Mouse (Mus musculus) limb, embryonic 15.5 days (tissue): ENCODE data around the gene Ociad2. TPM values are rescaled to one million over a fixed set of nuclear protein-coding genes. Genes with fewer than 3 reads are reported as not detected.

Experiments
- ATAC-seq: fragments of 200-750 bp; cut with Nextera tagmentation; 2 replicates; pipeline ENCODE4 v1.8.0; 2017; ENCODE audit warnings: low read depth, moderate TSS enrichment; ENCODE audit not compliant: insufficient number of reproducible peaks, low FRiP score, low TSS enrichment
- H3K27ac ChIP-seq: fragments of 300-500 bp; sonication (generic); 2 replicates; pipeline ENCODE4 v1.5.1; 2015; ENCODE audit warnings: moderate library complexity, mild to moderate bottlenecking, inconsistent platforms
- H3K27me3 ChIP-seq: fragments of 300-500 bp; sonication (generic); 2 replicates; pipeline ENCODE4 v1.6.1; 2015; ENCODE audit warnings: inconsistent platforms
- H3K36me3 ChIP-seq: fragments of 300-500 bp; sonication (generic); 2 replicates; pipeline ENCODE4 v1.6.1; 2015; ENCODE audit warnings: inconsistent platforms
- H3K4me1 ChIP-seq: fragments of 300-500 bp; sonication (generic); 2 replicates; pipeline ENCODE4 v1.6.1; 2015; ENCODE audit warnings: inconsistent platforms
- H3K4me2 ChIP-seq: fragments of 300-500 bp; sonication (generic); 2 replicates; pipeline ENCODE4 v1.6.1; 2015; ENCODE audit warnings: mild to moderate bottlenecking, inconsistent platforms
- H3K4me3 ChIP-seq: fragments of 300-500 bp; sonication (generic); 2 replicates; pipeline ENCODE4 v1.5.1; 2015; ENCODE audit warnings: mild to moderate bottlenecking, inconsistent platforms
- H3K9ac ChIP-seq: fragments of 300-500 bp; sonication (generic); 2 replicates; pipeline ENCODE4 v1.6.1; 2015; ENCODE audit warnings: inconsistent platforms
- H3K9me3 ChIP-seq: fragments of 300-500 bp; sonication (generic); 2 replicates; pipeline ENCODE4 v1.6.1; 2016; ENCODE audit warnings: inconsistent platforms
- WGBS: fragments of 180-500 bp; shearing (Covaris S2); methylation state at CpG from one replicate; pipeline ENCODE4 v1.1.7; 2015; 5-methylcytosine and 5-hydroxymethylcytosine counted together
- polyA plus RNA-seq: library from polyadenylated mRNA; unstranded; fragments of >200 nt; fragmentation: Nextera tagmentation; extraction: Ambion mirVana; gene quantifications from 2 replicates; pipeline ENCODE4 v1.2.1, GENCODE M21; 2015

The Ociad2 gene
- polyA plus RNA-seq, 1 experiment from 2014 or later, result 12.6 TPM

- Histone ChIP-seq H3K4me3 (no peak overlapping the region), H3K4me2 (no peak overlapping the region), H3K9me3 (no peaks in the 10 kb centered on the region), H3K4me1 (peaks cover 6% of the 10 kb centered on the region; the same call in 1 of the 2 replicates), H3K36me3 (no peaks in the 10 kb centered on the region), H3K27ac (no peak overlapping the region), H3K9ac (no peak overlapping the region), H3K27me3 (no peaks in the 10 kb centered on the region)
- ATAC-seq, result no peak
- WGBS, result 67% methylated on average over 10 of the region's 10 CpGs
Measured at GRCm38 (mm10) chr5:73368845-73369447, 28.1 kb upstream of the Ociad2 start.

GRCm38 (mm10) chr5:73367906-73368305 lies 27.1 kb upstream of the Ociad2 start:
- Histone ChIP-seq H3K27me3 (no peaks in the 10 kb centered on the region), H3K4me3 (no peak overlapping the region), H3K9ac (no peak overlapping the region), H3K27ac (no peak overlapping the region), H3K4me1 (peaks cover 3% of the 10 kb centered on the region; the same call in 1 of the 2 replicates), H3K9me3 (no peaks in the 10 kb centered on the region), H3K36me3 (no peaks in the 10 kb centered on the region), H3K4me2 (no peak overlapping the region)
- no peak for ATAC-seq
- 77% methylated on average over 4 of the region's 4 CpGs for WGBS

- H3K27ac ChIP-seq, result no peak overlapping the region
- 80% methylated on average over 2 of the region's 2 CpGs for WGBS
- no peak overlapping the region for H3K4me2 ChIP-seq
- H3K27me3 ChIP-seq, result no peaks in the 10 kb centered on the region
- H3K4me3 ChIP-seq, result no peak overlapping the region
- H3K4me1 ChIP-seq, result peaks cover 8% of the 10 kb centered on the region
- no peaks in the 10 kb centered on the region for H3K9me3 ChIP-seq
- no peaks in the 10 kb centered on the region for H3K36me3 ChIP-seq
- ATAC-seq, result no peak
- H3K9ac ChIP-seq, result no peak overlapping the region
Measured at GRCm38 (mm10) chr5:73364107-73364864, 23.5 kb upstream of the Ociad2 start.

- Histone ChIP-seq H3K4me2 (no peak overlapping the region), H3K9ac (no peak overlapping the region), H3K4me3 (no peak overlapping the region), H3K36me3 (no peaks in the 10 kb centered on the region), H3K27ac (no peak overlapping the region), H3K4me1 (peaks cover 5% of the 10 kb centered on the region), H3K27me3 (no peaks in the 10 kb centered on the region; the same call in 1 of the 2 replicates), H3K9me3 (no peaks in the 10 kb centered on the region)
- no peak for ATAC-seq
- 68% methylated on average over 5 of the region's 5 CpGs for WGBS
Measured at GRCm38 (mm10) chr5:73362791-73363190, 22.0 kb upstream of the Ociad2 start.

GRCm38 (mm10) chr5:73362338-73362737 lies 21.5 kb upstream of the Ociad2 start:
- Histone ChIP-seq H3K4me3 (no peak overlapping the region), H3K9ac (no peak overlapping the region), H3K27me3 (no peaks in the 10 kb centered on the region; the same call in 1 of the 2 replicates), H3K36me3 (no peaks in the 10 kb centered on the region), H3K4me1 (peaks cover 5% of the 10 kb centered on the region), H3K27ac (no peak overlapping the region), H3K4me2 (no peak overlapping the region), H3K9me3 (no peaks in the 10 kb centered on the region)
- ATAC-seq, result no peak
- WGBS, result 79% methylated on average over 7 of the region's 7 CpGs

- Histone ChIP-seq H3K4me3 (0 out of 2 replicates have a peak overlapping the region, but pooled peaks have one; percentile 2), H3K4me1 (peaks cover 5% of the 10 kb centered on the region), H3K27ac (no peak overlapping the region), H3K9me3 (no peaks in the 10 kb centered on the region), H3K4me2 (0 out of 2 replicates have a peak overlapping the region, but pooled peaks have one; percentile 12), H3K27me3 (no peaks in the 10 kb centered on the region; the same call in 1 of the 2 replicates), H3K9ac (no peak overlapping the region), H3K36me3 (no peaks in the 10 kb centered on the region)
- ATAC-seq, result no peak
- WGBS, result 33% methylated on average over 12 of the region's 12 CpGs
Measured at GRCm38 (mm10) chr5:73360240-73360639, 19.4 kb upstream of the Ociad2 start.

GRCm38 (mm10) chr5:73359752-73360141 lies 18.9 kb upstream of the Ociad2 start:
- Histone ChIP-seq H3K9me3 (no peaks in the 10 kb centered on the region), H3K27ac (no peak overlapping the region), H3K4me2 (no peak overlapping the region), H3K4me1 (peaks cover 5% of the 10 kb centered on the region), H3K4me3 (0 out of 2 replicates have a peak overlapping the region, but pooled peaks have one; percentile 2), H3K9ac (no peak overlapping the region), H3K36me3 (no peaks in the 10 kb centered on the region), H3K27me3 (peaks cover under 1% of the 10 kb centered on the region; the same call in 1 of the 2 replicates)
- no peak for ATAC-seq
- WGBS, result 41% methylated on average over 12 of the region's 12 CpGs

- H3K36me3 ChIP-seq, result no peaks in the 10 kb centered on the region
- no peak overlapping the region for H3K9ac ChIP-seq
- no peak overlapping the region for H3K4me3 ChIP-seq
- peaks cover 5% of the 10 kb centered on the region; the same call in 1 of the 2 replicates for H3K27me3 ChIP-seq
- no peak overlapping the region for H3K27ac ChIP-seq
- 76% methylated on average over 6 of the region's 6 CpGs for WGBS
- H3K4me2 ChIP-seq, result no peak overlapping the region
- no peaks in the 10 kb centered on the region for H3K9me3 ChIP-seq
- ATAC-seq, result no peak
- H3K4me1 ChIP-seq, result peaks cover 5% of the 10 kb centered on the region
Measured at GRCm38 (mm10) chr5:73359134-73359751, 18.4 kb upstream of the Ociad2 start.

- H3K4me3 ChIP-seq, result no peak overlapping the region
- 52% methylated on average over 5 of the region's 5 CpGs for WGBS
- ATAC-seq, result no peak
- H3K4me1 ChIP-seq, result peaks cover 5% of the 10 kb centered on the region
- H3K4me2 ChIP-seq, result no peak overlapping the region
- H3K27ac ChIP-seq, result no peak overlapping the region
- peaks cover 5% of the 10 kb centered on the region; the same call in 1 of the 2 replicates for H3K27me3 ChIP-seq
- H3K9ac ChIP-seq, result no peak overlapping the region
- H3K36me3 ChIP-seq, result no peaks in the 10 kb centered on the region
- H3K9me3 ChIP-seq, result no peaks in the 10 kb centered on the region
Measured at GRCm38 (mm10) chr5:73355393-73355792, 14.6 kb upstream of the Ociad2 start.

- H3K9me3 ChIP-seq, result no peaks in the 10 kb centered on the region
- no peak overlapping the region for H3K27ac ChIP-seq
- no peaks in the 10 kb centered on the region for H3K36me3 ChIP-seq
- no peaks in the 10 kb centered on the region for H3K4me1 ChIP-seq
- H3K4me2 ChIP-seq, result no peak overlapping the region
- peaks cover 5% of the 10 kb centered on the region; the same call in 1 of the 2 replicates for H3K27me3 ChIP-seq
- no peak overlapping the region for H3K9ac ChIP-seq
- ATAC-seq, result no peak
- 79% methylated on average over 3 of the region's 3 CpGs for WGBS
- no peak overlapping the region for H3K4me3 ChIP-seq
Measured at GRCm38 (mm10) chr5:73353978-73354377, 13.2 kb upstream of the Ociad2 start.

GRCm38 (mm10) chr5:73353519-73353918 lies 12.7 kb upstream of the Ociad2 start:
- 56% methylated on average over 7 of the region's 7 CpGs for WGBS
- ATAC-seq, result no peak
- H3K9me3 ChIP-seq, result no peaks in the 10 kb centered on the region
- H3K4me2 ChIP-seq, result no peak overlapping the region
- peaks cover under 1% of the 10 kb centered on the region; the same call in 1 of the 2 replicates for H3K4me1 ChIP-seq
- H3K36me3 ChIP-seq, result no peaks in the 10 kb centered on the region
- H3K4me3 ChIP-seq, result no peak overlapping the region
- peaks cover 5% of the 10 kb centered on the region; the same call in 1 of the 2 replicates for H3K27me3 ChIP-seq
- H3K27ac ChIP-seq, result no peak overlapping the region
- no peak overlapping the region for H3K9ac ChIP-seq

- Histone ChIP-seq H3K9me3 (no peaks in the 10 kb centered on the region), H3K4me1 (peaks cover 4% of the 10 kb centered on the region; the same call in 1 of the 2 replicates), H3K9ac (no peak overlapping the region), H3K4me2 (no peak overlapping the region), H3K27me3 (0 out of 2 replicates have a peak, but pooled peaks cover 5% of the 10 kb centered on the region), H3K4me3 (no peak overlapping the region), H3K36me3 (no peaks in the 10 kb centered on the region), H3K27ac (no peak overlapping the region)
- ATAC-seq, result no peak
- 91% methylated on average over 1 of the region's 1 CpGs for WGBS
Measured at GRCm38 (mm10) chr5:73351796-73352195, 11.0 kb upstream of the Ociad2 start.
